10 mouse cellular contexts compared by ENCODE assay signal in the genomic region with DNA sequence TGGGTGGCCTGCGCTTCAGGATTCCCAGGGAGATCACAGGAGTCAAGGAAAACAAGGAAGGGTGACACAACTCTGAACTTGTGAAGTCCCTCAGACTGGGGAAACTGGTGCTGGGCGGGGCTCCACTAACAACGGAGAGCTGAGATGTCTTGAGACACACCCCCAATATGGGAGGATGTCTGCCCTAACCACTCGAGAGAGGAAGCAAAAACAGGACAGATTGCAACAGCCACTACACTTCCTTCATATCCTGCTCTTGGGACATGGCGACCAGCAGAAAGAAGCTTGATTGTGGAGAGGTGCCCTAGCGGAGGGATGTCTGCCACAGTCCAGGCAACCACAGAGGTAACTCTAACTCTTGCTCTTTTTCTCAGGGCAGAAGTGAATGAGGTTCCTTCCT. TPM values are rescaled to one million over a fixed set of nuclear protein-coding genes. Genes with fewer than 3 reads are reported as not detected.
DNase-seq lines count a peak whose midpoint lies in the region; ATAC-seq and TF ChIP-seq lines count a peak whose summit lies in the region.
"Had no signal": no experiment of that assay in that cellular context is flagged by ENCODE, and none has a peak within 500 bp of the region (broad histone marks: within the 10 kb centered on the region; RNA-seq: fewer than 3 reads in every experiment).

A gene (plus strand): TSS at position 161 of the 400 bp plus-strand sequence.

- DNase-seq in embryonic facial prominence, embryonic 10.5 days (ENCODE audit: low spot score), result no peak
- DNase-seq in liver, adult 2 months (ENCODE audit: extremely low read depth, low read depth, low spot score), result peak; percentile 26
- peak; percentile 65 to 67 for DNase-seq in monocyte, adult 2 months (ENCODE audit: low read depth in 1 of 2, low spot score in 2 of 2)
- no peak for DNase-seq in hindbrain, embryonic 11.5 days (ENCODE audit: low spot score)
- DNase-seq in cerebellum, adult 9-10 months, result no peak
- DNase-seq in layer of hippocampus, postnatal 25 days (ENCODE audit: extremely low spot score in 1 of 2, low spot score in 1 of 2), result no peak
- DNase-seq: adrenal gland, postnatal 14 days; right cerebral cortex, postnatal 4 days had no signal

- H3K9ac ChIP-seq in embryonic facial prominence, embryonic 13.5 days, result no peak within 1 kb of the TSS; the same call in 1 of the 2 replicates
- H3K9ac ChIP-seq in liver, adult 2 months (ENCODE audit: low read depth, low read length), result no peak within 1 kb of the TSS
- H3K9ac ChIP-seq in hindbrain, embryonic 11.5 days (ENCODE audit: low read depth, low read length), result no peak within 1 kb of the TSS

- no peaks in the 10 kb centered on the region for H3K79me2 ChIP-seq in liver, adult 2 months (ENCODE audit: control insufficient read depth, insufficient read depth, low read length)

- no peaks in the 10 kb centered on the region for H3K36me3 ChIP-seq in embryonic facial prominence, embryonic 13.5 days
- H3K36me3 ChIP-seq in embryonic facial prominence, embryonic 10.5 days (replicated peaks), result no peaks in the 10 kb centered on the region
- no peaks in the 10 kb centered on the region for H3K36me3 ChIP-seq in liver, adult 2 months (ENCODE audit: control insufficient read depth, insufficient read depth, low read length)
- H3K36me3 ChIP-seq in hindbrain, embryonic 11.5 days (ENCODE audit: control insufficient read depth, insufficient read depth, low read length), result no peaks in the 10 kb centered on the region

- H3K4me2 ChIP-seq in embryonic facial prominence, embryonic 13.5 days, result no peak within 1 kb of the TSS
- H3K4me2 ChIP-seq in hindbrain, embryonic 11.5 days (replicated peaks; ENCODE audit: low read depth, low read length), result no peak within 1 kb of the TSS

- no peak within 1 kb of the TSS for H3K4me3 ChIP-seq in embryonic facial prominence, embryonic 13.5 days
- H3K4me3 ChIP-seq in embryonic facial prominence, embryonic 10.5 days, result no peak within 1 kb of the TSS
- no peak within 1 kb of the TSS for H3K4me3 ChIP-seq in liver, adult 2 months (ENCODE audit: insufficient read depth, low read depth, low read length)
- H3K4me3 ChIP-seq in hindbrain, embryonic 11.5 days (ENCODE audit: low read depth, low read length), result no peak within 1 kb of the TSS

- no peaks in the 10 kb centered on the region for H3K27me3 ChIP-seq in embryonic facial prominence, embryonic 13.5 days
- no peaks in the 10 kb centered on the region for H3K27me3 ChIP-seq in embryonic facial prominence, embryonic 10.5 days (replicated peaks; ENCODE audit: low read depth, poor library complexity, severe bottlenecking)
- no peaks in the 10 kb centered on the region for H3K27me3 ChIP-seq in liver, adult 2 months (ENCODE audit: control insufficient read depth, insufficient read depth, low read length)
- no peaks in the 10 kb centered on the region for H3K27me3 ChIP-seq in hindbrain, embryonic 11.5 days (ENCODE audit: control insufficient read depth, insufficient read depth, low read length)

- ATAC-seq in embryonic facial prominence, embryonic 13.5 days (ENCODE audit: insufficient number of reproducible peaks, insufficient read depth, low FRiP score, low TSS enrichment, low read depth), result no peak
- ATAC-seq in activated CD4-positive, CD25-positive, alpha-beta regulatory T cell, adult 4 months, result peak; percentile 61
- ATAC-seq in hindbrain, embryonic 11.5 days (ENCODE audit: low FRiP score), result no peak

- no peaks in the 10 kb centered on the region for H3K9me3 ChIP-seq in embryonic facial prominence, embryonic 13.5 days
- no peaks in the 10 kb centered on the region for H3K9me3 ChIP-seq in embryonic facial prominence, embryonic 10.5 days
- H3K9me3 ChIP-seq in hindbrain, embryonic 11.5 days (ENCODE audit: control insufficient read depth, low read length), result no peaks in the 10 kb centered on the region

- H3K27ac ChIP-seq in embryonic facial prominence, embryonic 13.5 days, result peak within 1 kb of the TSS; percentile 62
- no peak within 1 kb of the TSS for H3K27ac ChIP-seq in embryonic facial prominence, embryonic 10.5 days (replicated peaks)
- H3K27ac ChIP-seq in liver, adult 2 months (replicated peaks; ENCODE audit: insufficient read depth, low read depth, low read length), result no peak within 1 kb of the TSS
- no peak within 1 kb of the TSS for H3K27ac ChIP-seq in hindbrain, embryonic 11.5 days (ENCODE audit: low read depth, low read length)

- H3K4me1 ChIP-seq in embryonic facial prominence, embryonic 13.5 days, result peaks cover 22% of the 10 kb centered on the region
- peaks cover 10% of the 10 kb centered on the region; the same call in 1 of the 2 replicates for H3K4me1 ChIP-seq in embryonic facial prominence, embryonic 10.5 days
- no peaks in the 10 kb centered on the region for H3K4me1 ChIP-seq in liver, adult 2 months (ENCODE audit: control insufficient read depth, insufficient read depth, low read length)
- H3K4me1 ChIP-seq in hindbrain, embryonic 11.5 days (replicated peaks; ENCODE audit: control insufficient read depth, insufficient read depth, low read length), result no peaks in the 10 kb centered on the region

- TF ChIP-seq POLR2A in liver, adult 2 months (IDR thresholded peaks at IDR 0.05; ENCODE audit: extremely low read depth, insufficient read depth, low read length), result no peak

- WGBS in embryonic facial prominence, embryonic 13.5 days, result 66% methylated on average over 6 of the region's 6 CpGs
- 68% methylated on average over 6 of the region's 6 CpGs for WGBS in embryonic facial prominence, embryonic 10.5 days
- 61% methylated on average over 6 of the region's 6 CpGs for WGBS in liver, adult 2 months
- WGBS in hindbrain, embryonic 11.5 days, result 64% methylated on average over 6 of the region's 6 CpGs

- TF ChIP-seq CTCF in liver, adult 2 months (IDR thresholded peaks at IDR 0.05; ENCODE audit: low read depth, low read length), result no peak

RNA-seq across cellular contexts. Expression of the gene that starts here (rescaled TPM):
- polyA plus RNA-seq in embryonic facial prominence, embryonic 13.5 days (2015; fragmentation: Nextera tagmentation; extraction: Ambion mirVana), result 0.65 and 0.69 TPM in 2 replicates
- 0.30 and 0.36 TPM in 2 replicates for polyA plus RNA-seq in embryonic facial prominence, embryonic 10.5 days (2016; fragmentation: Nextera tagmentation; extraction: Ambion mirVana)
- under 1 TPM; 0.60 to 0.65 TPM for polyA plus RNA-seq in activated CD4-positive, CD25-positive, alpha-beta regulatory T cell, adult 4 months (2017; shearing (Covaris generic))
- 0.28 and 0.40 TPM in 2 replicates for total RNA-seq in liver, adult 2 months (2014; rRNA removed)
- 0.07 and 0.37 TPM in 2 replicates for polyA plus RNA-seq in liver, adult 2 months (2012; rRNA removed)
- 0.56 and 0.66 TPM in 2 replicates for polyA plus RNA-seq in hindbrain, embryonic 11.5 days (2014; fragmentation: Nextera tagmentation; extraction: Ambion mirVana)
- under 1 TPM; 0.66 TPM for total RNA-seq in layer of hippocampus, postnatal 25 days (2021)

Comparison
In these comparisons a context has a peak if more than half of its experiments do, and no peak if none do; other contexts are left out.
1. Peak in ATAC-seq in activated CD4-positive, CD25-positive, alpha-beta regulatory T cell, adult 4 months; RNA of the gene not detected or under 1 TPM.
2. Peak in DNase-seq in liver, adult 2 months; RNA of the gene not detected or under 1 TPM.
3. DNase-seq: peak in monocyte, adult 2 months (2 of 2); none in embryonic facial prominence, embryonic 10.5 days (single experiment), hindbrain, embryonic 11.5 days (single experiment), cerebellum, adult 9-10 months (single experiment) and layer of hippocampus, postnatal 25 days (0 of 2).